Mouse (Mus musculus) forebrain, embryonic 16.5 days (tissue): ENCODE results near the gene Cntn4. TPM values are rescaled to one million over a fixed set of nuclear protein-coding genes. Genes with fewer than 3 reads are reported as not detected.

ENCODE experiments used
- ATAC-seq: fragments of 200-750 bp; cut with Nextera tagmentation; 2 replicates; pipeline ENCODE4 v1.8.0; 2017; ENCODE audit warnings: mild to moderate bottlenecking, moderate library complexity
- H3K27ac ChIP-seq: fragments of 300-500 bp; sonication (generic); 2 replicates; pipeline ENCODE4 v1.5.1; 2014; ENCODE audit warnings: low read length, control low read depth
- H3K27me3 ChIP-seq: fragments of 300-500 bp; sonication (generic); replicated peaks from 2 replicates; pipeline ENCODE4 v1.6.1; 2014; ENCODE audit warnings: low read length; ENCODE audit not compliant: control insufficient read depth, insufficient read depth
- H3K36me3 ChIP-seq: fragments of 300-500 bp; sonication (generic); 2 replicates; pipeline ENCODE4 v1.6.1; 2014; ENCODE audit not compliant: control insufficient read depth, insufficient read depth
- H3K4me1 ChIP-seq: fragments of 300-500 bp; sonication (generic); replicated peaks from 2 replicates; pipeline ENCODE4 v1.6.1; 2014; ENCODE audit warnings: low read length; ENCODE audit not compliant: control insufficient read depth, insufficient read depth
- H3K4me2 ChIP-seq: fragments of 300-500 bp; sonication (generic); 2 replicates; pipeline ENCODE4 v1.6.1; 2014; ENCODE audit warnings: mild to moderate bottlenecking, low read length, control low read depth
- H3K4me3 ChIP-seq: fragments of 300-500 bp; sonication (generic); replicated peaks from 2 replicates; pipeline ENCODE4 v1.5.1; 2014; ENCODE audit warnings: mild to moderate bottlenecking, low read length, control low read depth
- H3K9ac ChIP-seq: fragments of 300-500 bp; sonication (generic); replicated peaks from 2 replicates; pipeline ENCODE4 v1.6.1; 2014; ENCODE audit warnings: low read depth, low read length, control low read depth
- H3K9me3 ChIP-seq: fragments of 300-500 bp; sonication (generic); 2 replicates; pipeline ENCODE4 v1.6.1; 2016; ENCODE audit warnings: low read length; ENCODE audit not compliant: control insufficient read depth
- WGBS: fragments of 180-500 bp; shearing (Covaris S2); extraction: QIAGEN DNeasy Blood & Tissue Kit; methylation state at CpG from one replicate; pipeline ENCODE4 v1.1.7; 2014; 5-methylcytosine and 5-hydroxymethylcytosine counted together
- polyA plus RNA-seq: library from polyadenylated mRNA; unstranded; fragments of >200 nt; fragmentation: Nextera tagmentation; extraction: Ambion mirVana; gene quantifications from 2 replicates; pipeline ENCODE4 v1.2.1, GENCODE M21; 2015

Cntn4 gene
- polyA plus RNA-seq, 1 experiment from 2014 or later = 10.3 TPM

DNA sequence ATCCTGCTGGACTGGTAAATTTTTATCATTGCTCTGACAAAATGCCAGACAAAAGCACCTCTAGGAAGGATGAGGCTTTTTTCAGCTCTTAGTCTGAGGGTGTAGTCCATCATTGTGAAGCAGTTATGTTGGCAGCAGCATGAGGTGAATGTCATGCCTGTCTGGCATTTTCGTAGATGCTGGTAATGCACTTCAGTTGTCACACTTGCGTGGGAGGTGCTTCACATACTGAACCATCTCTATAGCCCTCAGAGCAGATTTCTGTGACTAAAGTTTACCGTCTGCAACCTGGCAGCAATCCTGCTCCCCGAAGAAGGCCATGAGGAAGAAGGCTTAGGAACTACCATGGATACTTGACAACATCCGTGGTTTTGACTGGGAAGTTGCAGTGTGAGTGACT, 335.6 kb downstream of the Cntn4 start:
- Histone ChIP-seq H3K4me1 (no peaks in the 10 kb centered on the region), H3K4me2 (no peak overlapping the region), H3K4me3 (no peak overlapping the region), H3K36me3 (no peaks in the 10 kb centered on the region), H3K27ac (no peak overlapping the region), H3K9ac (no peak overlapping the region), H3K27me3 (no peaks in the 10 kb centered on the region), H3K9me3 (no peaks in the 10 kb centered on the region)
- ATAC-seq = no peak
- WGBS = 86% methylated on average over 5 of the region's 5 CpGs

DNA sequence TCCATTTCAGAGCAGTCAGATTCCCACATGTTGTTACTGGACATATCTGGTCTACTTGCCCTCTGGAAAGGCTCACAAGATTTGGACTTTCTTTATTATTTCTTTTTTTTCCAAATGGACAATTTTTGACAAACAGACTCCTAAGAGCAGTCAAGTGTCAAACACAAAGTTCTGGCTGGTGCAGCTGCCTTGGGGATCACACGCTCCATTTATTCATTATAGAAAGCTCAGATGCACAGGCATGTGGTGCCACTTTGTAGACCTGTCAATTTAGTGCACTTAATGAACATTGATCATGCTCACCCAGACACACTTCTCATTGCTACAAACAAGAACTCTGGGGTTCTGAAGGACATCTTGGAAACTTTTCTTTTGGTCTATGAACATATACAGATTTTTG, 337.7 kb downstream of the Cntn4 start:
- H3K9ac ChIP-seq = no peak overlapping the region
- no peaks in the 10 kb centered on the region for H3K9me3 ChIP-seq
- ATAC-seq = no peak
- H3K36me3 ChIP-seq = no peaks in the 10 kb centered on the region
- no peak overlapping the region for H3K4me3 ChIP-seq
- H3K27ac ChIP-seq = no peak overlapping the region
- 42% methylated on average over 1 of the region's 1 CpGs for WGBS
- no peaks in the 10 kb centered on the region for H3K4me1 ChIP-seq
- H3K4me2 ChIP-seq = no peak overlapping the region
- H3K27me3 ChIP-seq = no peaks in the 10 kb centered on the region

DNA sequence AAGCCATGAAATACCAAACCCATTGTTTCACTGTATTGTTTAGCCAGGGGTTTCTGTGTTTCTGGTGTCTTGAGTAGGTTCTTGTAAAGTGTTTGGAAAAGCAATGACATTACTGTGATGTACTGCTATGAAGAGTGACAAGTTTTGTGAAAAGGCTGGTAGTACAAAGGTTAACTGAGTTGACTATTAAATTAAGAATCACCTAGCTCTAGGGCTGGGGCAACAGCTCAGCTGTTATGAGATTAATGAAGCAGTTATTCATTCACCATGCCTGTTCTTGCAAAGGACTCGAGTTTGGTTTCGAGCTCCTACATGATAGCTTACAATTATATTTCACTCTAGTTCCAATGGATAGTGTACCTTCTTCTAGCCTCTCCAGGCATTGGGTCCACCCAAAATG, 371.4 kb downstream of the Cntn4 start:
- no peaks in the 10 kb centered on the region for H3K27me3 ChIP-seq
- H3K4me3 ChIP-seq = no peak overlapping the region
- 93% methylated on average over 2 of the region's 2 CpGs for WGBS
- ATAC-seq = no peak
- no peaks in the 10 kb centered on the region for H3K9me3 ChIP-seq
- H3K36me3 ChIP-seq = no peaks in the 10 kb centered on the region
- no peak overlapping the region for H3K27ac ChIP-seq
- no peaks in the 10 kb centered on the region for H3K4me1 ChIP-seq
- H3K9ac ChIP-seq = no peak overlapping the region
- H3K4me2 ChIP-seq = no peak overlapping the region

- Histone ChIP-seq H3K4me1 (no peaks in the 10 kb centered on the region), H3K4me3 (no peak overlapping the region), H3K9me3 (no peaks in the 10 kb centered on the region), H3K36me3 (no peaks in the 10 kb centered on the region), H3K9ac (no peak overlapping the region), H3K27ac (no peak overlapping the region), H3K27me3 (no peaks in the 10 kb centered on the region), H3K4me2 (no peak overlapping the region)
- ATAC-seq = no peak
- WGBS = 82% methylated on average over 1 of the region's 1 CpGs
These were observed 378.7 kb downstream of the Cntn4 start for GRCm38 (mm10) chr6:106056123-106056522.

GRCm38 (mm10) chr6:106078071-106078603, 400.7 kb downstream of the Cntn4 start:
- ATAC-seq = no peak; the same call in 1 of the 2 replicates
- Histone ChIP-seq H3K4me2 (no peak overlapping the region), H3K27me3 (no peaks in the 10 kb centered on the region)

GRCm38 (mm10) chr6:106078629-106079028, 401.2 kb downstream of the Cntn4 start:
- Histone ChIP-seq H3K9ac (no peak overlapping the region), H3K9me3 (no peaks in the 10 kb centered on the region), H3K27me3 (no peaks in the 10 kb centered on the region), H3K4me2 (no peak overlapping the region), H3K27ac (no peak overlapping the region), H3K4me3 (no peak overlapping the region), H3K4me1 (0 out of 2 replicates have a peak, but pooled peaks cover 4% of the 10 kb centered on the region), H3K36me3 (no peaks in the 10 kb centered on the region)
- no peak for ATAC-seq

More at GRCm38 (mm10) chr6:106078071-106078603, 400.7 kb downstream of the Cntn4 start:
- Histone ChIP-seq H3K4me1 (0 out of 2 replicates have a peak, but pooled peaks cover 4% of the 10 kb centered on the region), H3K9ac (no peak overlapping the region), H3K4me3 (no peak overlapping the region), H3K36me3 (no peaks in the 10 kb centered on the region), H3K9me3 (no peaks in the 10 kb centered on the region), H3K27ac (no peak overlapping the region)
- WGBS = 16% methylated on average over 4 of the region's 4 CpGs

- 86% methylated on average over 4 of the region's 4 CpGs for WGBS
- Histone ChIP-seq H3K4me3 (no peak overlapping the region), H3K4me2 (no peak overlapping the region), H3K9ac (no peak overlapping the region), H3K36me3 (no peaks in the 10 kb centered on the region), H3K4me1 (no peaks in the 10 kb centered on the region), H3K27ac (no peak overlapping the region), H3K27me3 (no peaks in the 10 kb centered on the region), H3K9me3 (no peaks in the 10 kb centered on the region)
- no peak for ATAC-seq
These were observed 420.4 kb downstream of the Cntn4 start for GRCm38 (mm10) chr6:106097856-106098255.

GRCm38 (mm10) chr6:106118523-106119081, 441.1 kb downstream of the Cntn4 start:
- no peaks in the 10 kb centered on the region for H3K27me3 ChIP-seq

DNA sequence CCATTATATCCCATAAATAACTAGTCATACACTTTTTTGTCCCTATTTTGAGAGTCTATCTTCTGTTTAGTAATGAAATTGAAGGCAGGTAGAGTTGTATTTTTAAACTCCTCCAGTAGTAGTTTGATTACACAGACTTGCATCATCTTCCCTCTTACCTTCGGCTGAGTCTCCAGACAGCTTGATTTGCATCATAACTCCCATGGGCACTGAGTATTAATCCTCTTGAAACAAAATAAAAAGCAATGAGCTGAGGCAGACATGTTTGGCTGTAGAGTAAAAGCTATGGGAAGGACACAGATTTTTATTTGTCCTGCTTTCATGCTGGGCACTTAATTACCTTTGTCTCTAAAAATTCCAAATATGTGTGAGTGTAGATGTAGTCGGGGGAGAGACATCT, 476.1 kb downstream of the Cntn4 start:
- H3K9ac ChIP-seq = no peak overlapping the region
- no peak overlapping the region for H3K27ac ChIP-seq
- no peaks in the 10 kb centered on the region for H3K36me3 ChIP-seq
- H3K27me3 ChIP-seq = no peaks in the 10 kb centered on the region
- H3K4me3 ChIP-seq = no peak overlapping the region
- no peaks in the 10 kb centered on the region for H3K4me1 ChIP-seq
- no peak overlapping the region for H3K4me2 ChIP-seq
- no peak for ATAC-seq
- WGBS = 57% methylated on average over 2 of the region's 2 CpGs
- no peaks in the 10 kb centered on the region for H3K9me3 ChIP-seq

More at GRCm38 (mm10) chr6:106118523-106119081, 441.1 kb downstream of the Cntn4 start:
- Histone ChIP-seq H3K36me3 (no peaks in the 10 kb centered on the region), H3K4me2 (peak overlapping the region; percentile 69), H3K9ac (peak overlapping the region; percentile 12), H3K4me3 (peak overlapping the region; percentile 46), H3K4me1 (peaks cover 4% of the 10 kb centered on the region), H3K27ac (peak overlapping the region; percentile 38), H3K9me3 (no peaks in the 10 kb centered on the region)
- under 1% methylated on average over 15 of the region's 15 CpGs for WGBS
- ATAC-seq = peak; percentile 99

DNA sequence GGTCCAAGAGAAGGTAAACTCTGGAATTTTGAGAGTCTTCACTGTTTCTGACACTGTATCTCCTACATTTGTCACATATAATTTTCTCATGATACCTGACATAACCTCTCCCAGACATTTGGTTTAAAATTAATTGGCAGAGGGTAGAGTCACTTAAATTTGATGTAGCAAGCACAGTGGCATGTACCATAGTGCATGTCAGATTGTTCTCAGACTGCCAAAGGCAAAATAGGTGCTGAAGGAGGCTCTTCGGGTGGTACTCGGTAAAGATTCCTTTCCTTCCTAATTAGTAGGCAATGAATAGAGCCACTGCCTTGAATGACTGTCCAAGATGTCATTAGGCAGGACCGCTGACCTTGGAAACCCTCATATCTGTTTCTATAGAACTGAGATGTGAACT, 477.9 kb downstream of the Cntn4 start:
- no peak overlapping the region for H3K4me2 ChIP-seq
- no peak overlapping the region for H3K27ac ChIP-seq
- no peaks in the 10 kb centered on the region for H3K4me1 ChIP-seq
- ATAC-seq = no peak
- no peaks in the 10 kb centered on the region for H3K27me3 ChIP-seq
- 58% methylated on average over 3 of the region's 3 CpGs for WGBS
- H3K9me3 ChIP-seq = no peaks in the 10 kb centered on the region
- H3K36me3 ChIP-seq = no peaks in the 10 kb centered on the region
- no peak overlapping the region for H3K9ac ChIP-seq
- H3K4me3 ChIP-seq = no peak overlapping the region
